Mouse (Mus musculus): ENCODE data around the gene Egln2. TPM values are rescaled to one million over a fixed set of nuclear protein-coding genes. Genes with fewer than 3 reads are reported as not detected.

Gene Egln2
- polyA plus RNA-seq, 1 experiment from 2014 or later = 64.4 TPM

DNA sequence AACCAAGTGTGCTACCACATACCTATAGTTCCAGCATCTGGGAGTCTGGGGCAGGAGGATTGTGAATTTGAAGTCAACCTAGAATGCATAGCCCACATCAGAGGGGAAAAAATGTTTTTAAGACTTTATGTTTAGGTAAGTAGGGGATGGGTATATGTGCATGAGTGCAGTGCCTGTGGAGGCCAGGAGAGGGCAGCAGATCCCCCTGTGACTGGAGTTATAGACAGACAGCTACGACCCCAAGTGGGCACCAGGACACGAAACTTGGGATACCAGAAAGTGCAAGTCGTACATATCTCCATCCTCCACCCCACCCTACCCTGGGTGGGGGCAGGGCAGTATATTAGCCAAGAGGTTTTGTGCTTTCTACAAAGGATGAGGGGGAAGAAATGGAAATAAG lies 18.4 kb upstream of the Egln2 start:
- Histone ChIP-seq H3K4me1 (replicated peaks; ENCODE audit: insufficient read depth, low read length) (no peaks in the 10 kb centered on the region), H3K27ac (no peak overlapping the region), H3K9me3 (replicated peaks; ENCODE audit: low read length) (no peaks in the 10 kb centered on the region), H3K4me2 (ENCODE audit: low read length) (no peak overlapping the region), H3K4me3 (replicated peaks; ENCODE audit: low read depth, low read length) (no peak overlapping the region), H3K9ac (ENCODE audit: low read depth, low read length) (no peak overlapping the region), H3K36me3 (ENCODE audit: insufficient read depth, low read length) (peaks cover 38% of the 10 kb centered on the region), H3K27me3 (ENCODE audit: insufficient read depth, low read length) (no peaks in the 10 kb centered on the region)
- peak; percentile 78 for TF ChIP-seq CTCF (IDR thresholded peaks at IDR 0.05; ENCODE audit: low read depth)
- DNase-seq (ENCODE audit: low spot score) (no peak), ATAC-seq (replicated peaks; ENCODE audit: low FRiP score, low read depth) (no peak)
- WGBS = 70% methylated on average over 3 of the region's 3 CpGs

DNA sequence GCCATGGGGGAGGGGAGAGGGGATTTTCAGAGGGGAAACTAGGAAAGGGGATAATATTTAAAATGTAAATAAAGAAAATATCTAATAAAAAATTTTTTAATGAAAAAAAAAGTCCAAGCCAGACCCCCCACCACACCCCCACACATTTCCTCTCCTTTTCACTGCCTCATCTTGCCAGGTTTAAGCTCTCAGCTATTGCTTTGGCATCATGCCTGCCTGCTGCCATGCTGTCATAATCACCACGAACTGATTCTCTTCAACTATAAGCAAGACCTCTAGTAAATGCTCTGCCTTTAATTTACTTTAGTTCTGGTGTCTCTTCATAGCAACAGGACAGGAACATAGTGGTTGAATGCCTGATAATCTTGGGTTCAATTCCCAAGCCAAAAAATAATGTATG lies 15.9 kb upstream of the Egln2 start:
- Histone ChIP-seq H3K9ac (ENCODE audit: low read depth, low read length) (no peak overlapping the region), H3K9me3 (replicated peaks; ENCODE audit: low read length) (no peaks in the 10 kb centered on the region), H3K27ac (no peak overlapping the region), H3K4me2 (ENCODE audit: low read length) (no peak overlapping the region), H3K4me3 (replicated peaks; ENCODE audit: low read depth, low read length) (no peak overlapping the region), H3K27me3 (ENCODE audit: insufficient read depth, low read length) (no peaks in the 10 kb centered on the region), H3K4me1 (replicated peaks; ENCODE audit: insufficient read depth, low read length) (0 out of 2 replicates have a peak, but pooled peaks cover 4% of the 10 kb centered on the region), H3K36me3 (ENCODE audit: insufficient read depth, low read length) (peaks cover 22% of the 10 kb centered on the region)
- DNase-seq (ENCODE audit: low spot score) = no peak
- 82% methylated on average over 1 of the region's 1 CpGs for WGBS
- ATAC-seq (replicated peaks; ENCODE audit: low FRiP score, low read depth) = no peak
- TF ChIP-seq CTCF (IDR thresholded peaks at IDR 0.05; ENCODE audit: low read depth) = no peak

DNA sequence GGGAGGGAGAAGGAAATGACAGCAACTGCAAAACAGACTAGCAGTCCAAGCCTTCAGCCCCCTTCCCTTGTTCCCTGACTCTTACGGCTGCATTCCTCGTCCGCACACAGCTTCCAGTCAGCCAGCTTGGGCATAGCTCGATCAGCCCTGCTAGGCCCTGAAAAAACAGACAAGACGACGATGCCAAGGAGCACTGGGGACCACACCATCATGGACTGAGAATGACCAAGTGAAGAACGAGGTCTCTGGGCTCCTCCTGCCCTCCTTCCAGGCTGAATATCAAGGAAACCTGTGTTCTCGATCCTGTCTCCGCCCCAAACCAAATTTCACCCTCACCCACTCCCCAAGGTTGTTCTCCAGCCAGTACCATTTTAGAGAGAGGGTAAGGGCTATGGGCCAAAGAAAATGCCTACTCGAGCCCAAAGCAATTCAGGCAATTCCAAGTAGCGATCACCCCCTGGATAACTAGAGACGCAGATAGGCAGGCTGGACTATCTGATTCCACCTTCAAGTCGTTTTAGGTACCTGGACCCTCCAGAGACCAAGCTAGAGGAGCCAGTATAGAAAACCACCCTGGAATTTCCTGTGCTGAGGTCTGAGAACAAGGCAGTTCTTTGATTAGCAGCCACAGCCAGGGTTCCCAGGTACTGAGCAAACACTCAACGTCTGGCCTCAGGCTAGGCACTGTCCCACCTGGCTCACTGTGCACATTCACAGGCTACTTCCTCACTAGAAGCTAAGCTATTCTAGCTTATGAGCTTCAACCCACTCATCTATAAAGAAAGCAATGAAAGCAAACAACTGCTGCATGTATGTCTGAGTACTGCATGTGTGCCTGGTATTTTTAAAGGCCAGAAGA lies 14.5 kb upstream of the Egln2 start, which contains the start of the genes Gm21983 and Mia:
Gene Gm21983, minus strand, starts transcription at position 250 of the 859 bp plus-strand sequence.
Gene Mia, minus strand, starts transcription at position 321 of the 859 bp plus-strand sequence.
- no peak for TF ChIP-seq CTCF (IDR thresholded peaks at IDR 0.05; ENCODE audit: low read depth)
- H3K4me1 ChIP-seq (replicated peaks; ENCODE audit: insufficient read depth, low read length) = 0 out of 2 replicates have a peak, but pooled peaks cover 4% of the 10 kb centered on the region
- peak within 1 kb of the TSS; percentile 60 for H3K27ac ChIP-seq
- ATAC-seq (replicated peaks; ENCODE audit: low FRiP score, low read depth) (no peak), DNase-seq (ENCODE audit: low spot score) (no peak)
- H3K9me3 ChIP-seq (replicated peaks; ENCODE audit: low read length) = no peaks in the 10 kb centered on the region
- H3K4me2 ChIP-seq (ENCODE audit: low read length) = no peak within 1 kb of the TSS
- WGBS = 65% methylated on average over 14 of the region's 14 CpGs
- H3K9ac ChIP-seq (ENCODE audit: low read depth, low read length) = no peak within 1 kb of the TSS
- no peaks in the 10 kb centered on the region for H3K27me3 ChIP-seq (ENCODE audit: insufficient read depth, low read length)
- H3K4me3 ChIP-seq (replicated peaks; ENCODE audit: low read depth, low read length) = no peak within 1 kb of the TSS
- peaks cover 9% of the 10 kb centered on the region for H3K36me3 ChIP-seq (ENCODE audit: insufficient read depth, low read length)

DNA sequence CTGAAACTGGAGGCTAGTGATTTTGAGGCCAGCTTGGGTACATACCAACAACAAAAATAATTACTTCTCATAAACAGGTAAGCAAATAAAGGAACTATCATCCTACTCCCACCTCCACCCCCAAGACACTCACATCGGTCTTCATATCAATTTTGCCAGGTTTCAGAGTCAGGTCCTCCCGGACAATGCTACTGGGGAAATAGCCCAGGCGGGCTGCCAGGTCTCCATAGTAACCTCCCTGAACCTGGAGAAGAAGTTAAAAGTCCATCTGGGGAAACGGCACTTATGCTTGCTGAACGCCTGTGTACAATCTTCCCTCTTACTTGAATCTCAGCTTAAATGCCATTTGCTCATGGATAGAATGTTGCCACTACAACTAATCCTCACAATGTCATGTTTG lies 13.4 kb upstream of the Egln2 start:
- no peak overlapping the region for H3K4me3 ChIP-seq (replicated peaks; ENCODE audit: low read depth, low read length)
- TF ChIP-seq CTCF (IDR thresholded peaks at IDR 0.05; ENCODE audit: low read depth) = no peak
- 0 out of 2 replicates have a peak, but pooled peaks cover 4% of the 10 kb centered on the region for H3K4me1 ChIP-seq (replicated peaks; ENCODE audit: insufficient read depth, low read length)
- 48% methylated on average over 5 of the region's 5 CpGs for WGBS
- no peaks in the 10 kb centered on the region for H3K27me3 ChIP-seq (ENCODE audit: insufficient read depth, low read length)
- H3K36me3 ChIP-seq (ENCODE audit: insufficient read depth, low read length) = no peaks in the 10 kb centered on the region
- ATAC-seq (replicated peaks; ENCODE audit: low FRiP score, low read depth) = no peak
- peak overlapping the region; percentile 60; the same call in 1 of the 2 replicates for H3K27ac ChIP-seq
- no peaks in the 10 kb centered on the region for H3K9me3 ChIP-seq (replicated peaks; ENCODE audit: low read length)
- peak; percentile 45 for DNase-seq (ENCODE audit: low spot score)
- H3K9ac ChIP-seq (ENCODE audit: low read depth, low read length) = no peak overlapping the region
- H3K4me2 ChIP-seq (ENCODE audit: low read length) = no peak overlapping the region

DNA sequence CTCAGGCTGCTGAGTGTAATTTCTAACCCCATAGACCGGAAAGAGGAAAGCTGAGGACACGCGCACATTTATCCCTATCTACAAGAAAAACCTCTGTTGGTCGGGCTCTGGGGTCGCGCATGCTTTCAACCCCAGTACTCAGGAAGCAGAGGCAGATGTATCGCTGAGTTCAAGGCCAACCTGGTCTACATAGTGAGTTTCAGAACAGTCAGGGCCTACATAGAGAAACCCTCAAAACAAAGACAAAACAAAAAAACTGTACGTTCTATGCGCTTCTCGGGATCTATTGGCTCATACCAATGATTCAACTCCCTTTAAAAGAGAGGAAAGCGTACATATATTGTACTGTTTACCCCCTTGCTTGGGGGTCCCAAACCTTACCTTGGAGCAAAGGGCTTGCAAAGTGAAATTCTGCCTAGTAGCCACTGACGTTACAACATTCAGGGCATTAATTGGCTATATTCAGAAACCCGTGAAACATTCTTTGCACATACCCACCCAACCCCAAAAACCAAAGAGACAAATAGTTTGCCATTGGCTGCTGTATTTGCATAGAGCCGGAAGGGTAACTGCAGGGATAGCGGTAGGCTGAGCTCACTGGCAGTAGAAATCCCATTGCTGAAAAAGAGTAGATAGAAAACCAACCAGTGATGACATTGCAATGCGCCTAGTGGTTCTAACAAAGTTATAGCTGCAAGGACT lies 12.8 kb upstream of the Egln2 start:
- no peak for TF ChIP-seq CTCF (IDR thresholded peaks at IDR 0.05; ENCODE audit: low read depth)

More for the DNA sequence above, 12.8 kb upstream of the Egln2 start:
- peak overlapping the region; percentile 49; the same call in 1 of the 2 replicates for H3K9ac ChIP-seq (ENCODE audit: low read depth, low read length)
- H3K9me3 ChIP-seq (replicated peaks; ENCODE audit: low read length) = no peaks in the 10 kb centered on the region
- DNase-seq (ENCODE audit: low spot score) (no peak), ATAC-seq (replicated peaks; ENCODE audit: low FRiP score, low read depth) (no peak)
- peak overlapping the region; percentile 78 for H3K4me3 ChIP-seq (replicated peaks; ENCODE audit: low read depth, low read length)
- H3K27me3 ChIP-seq (ENCODE audit: insufficient read depth, low read length) = no peaks in the 10 kb centered on the region
- H3K4me1 ChIP-seq (replicated peaks; ENCODE audit: insufficient read depth, low read length) = 0 out of 2 replicates have a peak, but pooled peaks cover 4% of the 10 kb centered on the region
- WGBS = 46% methylated on average over 16 of the region's 16 CpGs
- peak overlapping the region; percentile 95; the same call in 1 of the 2 replicates for H3K27ac ChIP-seq
- no peaks in the 10 kb centered on the region for H3K36me3 ChIP-seq (ENCODE audit: insufficient read depth, low read length)
- peak overlapping the region; percentile 64 for H3K4me2 ChIP-seq (ENCODE audit: low read length)
